Mouse (Mus musculus) yolk sac, embryonic 10.5 days (tissue): ENCODE measurements around the gene Clpb.

Experiments used
- DNase-seq: peaks from one replicate; pipeline ENCODE4 v3.0.0-alpha.2; 2017; ENCODE audit warnings: low spot score

Clpb gene

GRCm38 (mm10) chr7:101821571-101822501, 158.4 kb downstream of the Clpb start:
- DNase-seq = peak; percentile 76

- no peak for DNase-seq
These were observed 159.7 kb downstream of the Clpb start for GRCm38 (mm10) chr7:101822836-101823757.

- DNase-seq = no peak
These were observed 160.6 kb downstream of the Clpb start for GRCm38 (mm10) chr7:101823758-101824630.

GRCm38 (mm10) chr7:101830373-101830772, 166.9 kb downstream of the Clpb start:
- no peak for DNase-seq

GRCm38 (mm10) chr7:101831437-101831836, 168.0 kb downstream of the Clpb start:
- no peak for DNase-seq

GRCm38 (mm10) chr7:101832372-101832771, 168.9 kb downstream of the Clpb start:
- no peak for DNase-seq

- DNase-seq = no peak
These were observed 169.9 kb downstream of the Clpb start for GRCm38 (mm10) chr7:101833352-101833751.

GRCm38 (mm10) chr7:101833916-101834584, 170.6 kb downstream of the Clpb start:
- DNase-seq = no peak

GRCm38 (mm10) chr7:101834903-101835302, 171.5 kb downstream of the Clpb start:
- DNase-seq = no peak

- DNase-seq = no peak
These were observed 172.2 kb downstream of the Clpb start for GRCm38 (mm10) chr7:101835457-101836109.

- DNase-seq = peak; percentile 79
These were observed 173.1 kb downstream of the Clpb start for GRCm38 (mm10) chr7:101836271-101837153.

GRCm38 (mm10) chr7:101837154-101837605, 173.7 kb downstream of the Clpb start:
- DNase-seq = no peak

GRCm38 (mm10) chr7:101837606-101838471, 174.4 kb downstream of the Clpb start, which contains the start of gene Inppl1:
Gene Inppl1 (minus strand): TSS chr7:101838229.
- DNase-seq = peak; percentile 95

GRCm38 (mm10) chr7:101844186-101844585, 180.8 kb downstream of the Clpb start:
- no peak for DNase-seq
